Comparison of ENCODE assay signal across 9 mouse cellular contexts in genomic region chr11:116644225-116645112, GRCm38 (mm10). TPM values are rescaled to one million over a fixed set of nuclear protein-coding genes. Genes with fewer than 3 reads are reported as not detected.
DNase-seq lines count a peak whose midpoint lies in the region; ATAC-seq lines count a peak whose summit lies in the region.
"Had no signal": no experiment of that assay in that cellular context is flagged by ENCODE, and none has a peak within 500 bp of the region (broad histone marks: within the 10 kb centered on the region; RNA-seq: fewer than 3 reads in every experiment).

No protein-coding gene starts in this region.

- 58% methylated on average over 21 of the region's 21 CpGs for WGBS in intestine, embryonic 16.5 days
- 54% methylated on average over 21 of the region's 21 CpGs for WGBS in stomach, embryonic 16.5 days

- H3K4me3 ChIP-seq in intestine, embryonic 16.5 days (ENCODE audit: low read length): no peak overlapping the region
- H3K4me3 ChIP-seq in stomach, embryonic 16.5 days (replicated peaks; ENCODE audit: low read length): no peak overlapping the region

- 0 out of 2 replicates have a peak overlapping the region, but pooled peaks have one; percentile 24 for H3K9ac ChIP-seq in intestine, embryonic 16.5 days (ENCODE audit: low read depth, low read length)
- H3K9ac ChIP-seq in stomach, embryonic 16.5 days (ENCODE audit: low read length): peak overlapping the region; percentile 32; the same call in 1 of the 2 replicates

- no peaks in the 10 kb centered on the region for H3K27me3 ChIP-seq in intestine, embryonic 16.5 days (replicated peaks; ENCODE audit: control insufficient read depth, insufficient read depth, low read length)
- no peaks in the 10 kb centered on the region; the same call in 1 of the 2 replicates for H3K27me3 ChIP-seq in stomach, embryonic 16.5 days (ENCODE audit: control insufficient read depth, insufficient read depth, low read length)

- H3K4me2 ChIP-seq in intestine, embryonic 16.5 days (ENCODE audit: low read depth, low read length): no peak overlapping the region
- no peak overlapping the region for H3K4me2 ChIP-seq in stomach, embryonic 16.5 days (ENCODE audit: low read depth, low read length)

- no peaks in the 10 kb centered on the region for H3K9me3 ChIP-seq in intestine, embryonic 16.5 days (ENCODE audit: control insufficient read depth, low read length)
- no peaks in the 10 kb centered on the region for H3K9me3 ChIP-seq in stomach, embryonic 16.5 days (replicated peaks; ENCODE audit: control insufficient read depth, low read length)

- DNase-seq in adrenal gland, adult (ENCODE audit: inconsistent age in 2 of 2, low spot score in 1 of 2): peak; percentile 30 to 69
- DNase-seq in adrenal gland, adult 18-20 months (ENCODE audit: low spot score in 2 of 2): no peak
- peak; percentile 37 for DNase-seq in lung, postnatal 36 days
- DNase-seq in lung, adult 18-20 months: no peak
- DNase-seq in testis, postnatal 14 days (ENCODE audit: low spot score): no peak
- DNase-seq in right cerebral cortex, postnatal 25 days: no peak
- DNase-seq: thymus, postnatal 4 days had no signal

- no peaks in the 10 kb centered on the region for H3K36me3 ChIP-seq in intestine, embryonic 16.5 days (ENCODE audit: control insufficient read depth, insufficient read depth, low read length)
- H3K36me3 ChIP-seq in stomach, embryonic 16.5 days (ENCODE audit: control insufficient read depth, insufficient read depth, low read length): no peaks in the 10 kb centered on the region

- H3K27ac ChIP-seq in intestine, embryonic 16.5 days (ENCODE audit: low read length): peak overlapping the region; percentile 47; the same call in 1 of the 2 replicates
- peak overlapping the region; percentile 10; the same call in 1 of the 2 replicates for H3K27ac ChIP-seq in stomach, embryonic 16.5 days (ENCODE audit: low read length)

- peaks cover 29% of the 10 kb centered on the region for H3K4me1 ChIP-seq in intestine, embryonic 16.5 days (ENCODE audit: control insufficient read depth, insufficient read depth, low read length)
- peaks cover 51% of the 10 kb centered on the region for H3K4me1 ChIP-seq in stomach, embryonic 16.5 days (ENCODE audit: control insufficient read depth, insufficient read depth, low read length)

- no peak for ATAC-seq in intestine, embryonic 16.5 days
- no peak for ATAC-seq in stomach, embryonic 16.5 days (ENCODE audit: insufficient read depth, low FRiP score)

RNA-seq across cellular contexts. Expression of gene Prcd, which starts 8.9 kb away (rescaled TPM):
- total RNA-seq in adrenal gland, adult 18-20 months (2021): 10 to 100 TPM; 12.5 to 13.2 TPM
- polyA plus RNA-seq in intestine, embryonic 16.5 days (2015; fragmentation: Nextera tagmentation; extraction: Ambion mirVana): 1.4 and 1.9 TPM in 2 replicates
- 1.1 and 1.6 TPM in 2 replicates for polyA plus RNA-seq in stomach, embryonic 16.5 days (2015; fragmentation: Nextera tagmentation; extraction: Ambion mirVana)

RNA-seq across cellular contexts. Expression of gene Cygb, which starts 9.6 kb away (rescaled TPM):
- total RNA-seq in adrenal gland, adult 18-20 months (2021): 10 to 100 TPM; 26.0 to 42.7 TPM
- polyA plus RNA-seq in intestine, embryonic 16.5 days (2015; fragmentation: Nextera tagmentation; extraction: Ambion mirVana): 12.3 and 14.4 TPM in 2 replicates
- 19.6 and 24.8 TPM in 2 replicates for polyA plus RNA-seq in stomach, embryonic 16.5 days (2015; fragmentation: Nextera tagmentation; extraction: Ambion mirVana)

RNA-seq across cellular contexts. Expression of gene Rhbdf2, which starts 17.6 kb away (rescaled TPM):
- 10 to 100 TPM; 12.1 to 17.6 TPM for total RNA-seq in adrenal gland, adult 18-20 months (2021)
- polyA plus RNA-seq in intestine, embryonic 16.5 days (2015; fragmentation: Nextera tagmentation; extraction: Ambion mirVana): 10.8 and 11.9 TPM in 2 replicates
- 8.2 and 9.3 TPM in 2 replicates for polyA plus RNA-seq in stomach, embryonic 16.5 days (2015; fragmentation: Nextera tagmentation; extraction: Ambion mirVana)

RNA-seq across cellular contexts. Expression of gene Aanat, which starts 58.2 kb away (rescaled TPM):
- total RNA-seq in adrenal gland, adult 18-20 months (2021): not detected
- polyA plus RNA-seq in intestine, embryonic 16.5 days (2015; fragmentation: Nextera tagmentation; extraction: Ambion mirVana): not detected in 2 replicates
- not detected in 2 replicates for polyA plus RNA-seq in stomach, embryonic 16.5 days (2015; fragmentation: Nextera tagmentation; extraction: Ambion mirVana)

Comparison
In these comparisons a context has a peak if more than half of its experiments do, and no peak if none do; other contexts are left out.
1. DNase-seq: peak in adrenal gland, adult (2 of 2) and lung, postnatal 36 days (single experiment); none in adrenal gland, adult 18-20 months (0 of 2), lung, adult 18-20 months (0 of 2), testis, postnatal 14 days (single experiment) and right cerebral cortex, postnatal 25 days (single experiment).